Mouse (Mus musculus) adrenal gland, adult 10 weeks (tissue): ENCODE results near the gene Ncbp2. TPM values are rescaled to one million over a fixed set of nuclear protein-coding genes. Genes with fewer than 3 reads are reported as not detected.

ENCODE experiments used
- polyA plus RNA-seq: library from polyadenylated mRNA; stranded (reverse); fragments of 350-450 nt; fragmentation: Illumina TruSeq; extraction: RNeasy Lipid Tissue Mini Kit (QIAGEN cat#74804); gene quantifications from one replicate; pipeline ENCODE4 v1.2.3, GENCODE M21; 2014; ENCODE audit warnings: low read depth, low replicate concordance

The Ncbp2 gene
- 105 TPM for polyA plus RNA-seq

GRCm38 (mm10) chr16:31948345-31948774, at the start of gene Ncbp2, which contains the start of gene 0610012G03Rik:
Gene Ncbp2 (plus strand): TSS chr16:31948513.
Gene 0610012G03Rik (minus strand): TSS chr16:31948494.

GRCm38 (mm10) chr16:31933751-31934549, 14.4 kb upstream of the Ncbp2 start, which contains the start of gene Pigz:
Gene Pigz (plus strand): TSS chr16:31933851.

GRCm38 (mm10) chr16:32002509-32003477, 54.5 kb downstream of the Ncbp2 start, which contains the start of gene Senp5:
Gene Senp5 (minus strand): TSS chr16:32003287.

Other genes with a start within 250 kb of the Ncbp2 start
- gene Meltf, start 69.7 kb upstream of the Ncbp2 start, polyA plus RNA-seq = not detected
- gene Pigz, start 14.7 kb upstream of the Ncbp2 start, polyA plus RNA-seq = not detected
- 4.3 TPM for gene 0610012G03Rik, start within 50 bp of the Ncbp2 start, polyA plus RNA-seq
- gene Senp5, start 54.8 kb downstream of the Ncbp2 start, polyA plus RNA-seq = 43.8 TPM
- gene Pak2, start 130.8 kb downstream of the Ncbp2 start, polyA plus RNA-seq = 116 TPM
- gene Pigx, start 151.2 kb downstream of the Ncbp2 start, polyA plus RNA-seq = 64.9 TPM
- gene Cep19, start 151.3 kb downstream of the Ncbp2 start, polyA plus RNA-seq = 20.6 TPM
- 1.0 TPM for gene Nrros, start 217.1 kb downstream of the Ncbp2 start, polyA plus RNA-seq
- gene Bex6, start 231.3 kb downstream of the Ncbp2 start, polyA plus RNA-seq = not detected